Mouse (Mus musculus) small intestine, adult 2 months (tissue): ENCODE data around the gene Usp16. TPM values are rescaled to one million over a fixed set of nuclear protein-coding genes. Genes with fewer than 3 reads are reported as not detected.
A peak's percentile ranks its signal among the peaks of the same experiment; 100 is the strongest.

Experiments
- H3K27ac ChIP-seq: fragments of 200-500 bp; 2 replicates; pipeline ENCODE4 v1.5.1; 2012; ENCODE audit warnings: low read depth, low read length, control low read depth, inconsistent platforms; ENCODE audit not compliant: insufficient read depth
- H3K27me3 ChIP-seq: fragments of 200-500 bp; 2 replicates; pipeline ENCODE4 v1.6.1; 2012; ENCODE audit warnings: mild to moderate bottlenecking, moderate library complexity, low read length, inconsistent platforms; ENCODE audit not compliant: control insufficient read depth, insufficient read depth
- H3K36me3 ChIP-seq: fragments of 200-500 bp; 2 replicates; pipeline ENCODE4 v1.6.1; 2012; ENCODE audit warnings: mild to moderate bottlenecking, low read length, control low read depth, inconsistent platforms; ENCODE audit not compliant: control insufficient read depth, insufficient read depth
- H3K4me1 ChIP-seq: fragments of 200-500 bp; 2 replicates; pipeline ENCODE4 v1.6.1; 2012; ENCODE audit warnings: low read length, inconsistent platforms, mixed read lengths; ENCODE audit not compliant: control insufficient read depth, insufficient read depth, insufficient read length
- H3K4me3 ChIP-seq: fragments of 200-500 bp; 2 replicates; pipeline ENCODE4 v1.5.1; 2012; ENCODE audit warnings: low read depth, mild to moderate bottlenecking, control low read depth, inconsistent platforms, low read length, moderate library complexity
- CTCF ChIP-seq: fragments of 200-500 bp; IDR thresholded peaks from 2 replicates; pipeline ENCODE4 v1.5.1; 2012; ENCODE audit warnings: low read depth, mild to moderate bottlenecking, control low read depth, inconsistent platforms, low read length, moderate library complexity, mixed read lengths; ENCODE audit not compliant: insufficient replicate concordance, insufficient read length; ENCODE audit errors: extremely low read depth
- POLR2A ChIP-seq: fragments of 200-500 bp; IDR thresholded peaks from 2 replicates; pipeline ENCODE4 v1.6.1; 2012; ENCODE audit warnings: low read depth, mild to moderate bottlenecking, control low read depth, inconsistent platforms, low read length, moderate library complexity
- WGBS: fragments of 180-500 bp; shearing (Covaris S2); methylation state at CpG from one replicate; pipeline ENCODE4 v1.1.7; 2018; 5-methylcytosine and 5-hydroxymethylcytosine counted together
- polyA plus RNA-seq: library from polyadenylated mRNA; depleted of rRNA; stranded (reverse); fragments of >200 nt; gene quantifications from 2 replicates; pipeline ENCODE4 v1.2.3, GENCODE M21; 2012

The Usp16 gene
- polyA plus RNA-seq, 1 experiment, result 10.0 TPM

DNA sequence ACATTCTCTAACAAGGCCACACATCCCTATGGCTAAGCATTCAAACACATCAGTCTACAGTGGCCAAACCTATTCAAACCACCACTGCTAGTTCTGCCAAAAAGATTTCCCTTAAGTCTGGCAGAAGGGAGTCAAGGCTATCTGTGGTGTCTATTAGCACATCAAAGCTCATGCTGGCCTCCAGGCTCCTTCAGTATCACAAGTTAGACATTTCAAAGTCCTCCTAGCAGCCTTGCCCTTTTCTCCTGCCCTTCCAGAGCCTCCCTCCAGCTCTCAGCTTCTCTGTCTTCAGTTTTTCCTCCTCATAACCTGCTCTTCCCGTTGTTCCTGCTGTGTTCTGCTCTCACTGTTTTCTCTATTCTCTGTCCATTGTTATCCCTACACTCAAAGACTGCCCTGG is 10.4 kb upstream of the Usp16 start:
- WGBS, result 56% methylated on average over 1 of the region's 1 CpGs
- H3K4me1 ChIP-seq, result peaks cover 20% of the 10 kb centered on the region
- no peak for TF ChIP-seq CTCF
- no peak for TF ChIP-seq POLR2A
- H3K27me3 ChIP-seq, result no peaks in the 10 kb centered on the region
- peak overlapping the region; percentile 40 for H3K27ac ChIP-seq
- no peak overlapping the region for H3K4me3 ChIP-seq
- no peaks in the 10 kb centered on the region for H3K36me3 ChIP-seq

DNA sequence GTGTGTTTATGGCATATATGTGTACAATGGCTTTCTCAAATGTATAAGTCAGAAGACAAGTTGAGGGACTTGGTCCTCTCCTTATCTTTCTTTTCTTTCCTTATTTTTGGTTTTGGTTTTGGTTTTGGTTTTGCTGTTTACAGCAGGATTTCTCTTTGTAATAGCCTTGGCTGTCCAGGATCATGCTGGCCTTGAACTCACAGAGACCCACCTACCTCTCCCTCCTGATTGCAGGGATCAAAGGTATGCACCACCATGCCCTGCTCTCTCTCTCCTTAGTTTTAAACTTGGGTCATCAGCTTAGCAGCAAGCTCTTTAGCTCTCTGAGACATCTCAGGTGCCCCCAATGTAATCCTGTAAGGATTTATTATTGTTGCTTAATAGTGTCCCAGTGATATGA is 9.4 kb upstream of the Usp16 start:
- Histone ChIP-seq H3K36me3 (no peaks in the 10 kb centered on the region), H3K4me3 (no peak overlapping the region), H3K27me3 (no peaks in the 10 kb centered on the region), H3K27ac (peak overlapping the region; percentile 72), H3K4me1 (peaks cover 20% of the 10 kb centered on the region)
- TF ChIP-seq CTCF (no peak), POLR2A (no peak)

- Histone ChIP-seq H3K27me3 (no peaks in the 10 kb centered on the region), H3K4me3 (no peak overlapping the region), H3K4me1 (peaks cover 20% of the 10 kb centered on the region), H3K36me3 (no peaks in the 10 kb centered on the region), H3K27ac (peak overlapping the region; percentile 72)
- TF ChIP-seq POLR2A (no peak), CTCF (no peak)
- WGBS, result 48% methylated on average over 3 of the region's 3 CpGs
Measured at GRCm38 (mm10) chr16:87445528-87445927, 9.0 kb upstream of the Usp16 start.

DNA sequence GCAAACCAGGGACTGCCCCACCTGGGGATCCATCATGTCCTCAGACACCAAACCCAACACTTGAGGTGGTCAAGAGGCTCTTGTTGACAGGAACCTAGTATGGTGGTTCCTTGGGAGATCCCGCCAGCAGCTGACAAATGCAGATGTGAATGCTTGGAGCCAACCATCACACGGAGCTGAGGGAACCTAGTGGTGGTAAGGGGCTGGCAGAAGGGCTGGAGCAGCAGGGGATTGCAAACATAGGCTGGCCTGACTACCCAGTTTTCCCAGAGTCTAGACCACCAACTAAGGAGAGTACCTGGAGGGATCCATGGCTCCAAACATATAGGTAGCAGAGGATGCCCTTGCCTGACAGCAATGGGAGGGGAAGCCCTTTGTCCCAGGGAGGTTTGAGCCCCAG is 1.3 kb upstream of the Usp16 start:
- peaks cover 3% of the 10 kb centered on the region; the same call in 1 of the 2 replicates for H3K4me1 ChIP-seq
- no peak for TF ChIP-seq POLR2A
- TF ChIP-seq CTCF, result no peak
- WGBS, result 96% methylated on average over 2 of the region's 2 CpGs
- H3K36me3 ChIP-seq, result no peaks in the 10 kb centered on the region
- H3K27me3 ChIP-seq, result no peaks in the 10 kb centered on the region
- H3K27ac ChIP-seq, result no peak overlapping the region
- no peak overlapping the region for H3K4me3 ChIP-seq

DNA sequence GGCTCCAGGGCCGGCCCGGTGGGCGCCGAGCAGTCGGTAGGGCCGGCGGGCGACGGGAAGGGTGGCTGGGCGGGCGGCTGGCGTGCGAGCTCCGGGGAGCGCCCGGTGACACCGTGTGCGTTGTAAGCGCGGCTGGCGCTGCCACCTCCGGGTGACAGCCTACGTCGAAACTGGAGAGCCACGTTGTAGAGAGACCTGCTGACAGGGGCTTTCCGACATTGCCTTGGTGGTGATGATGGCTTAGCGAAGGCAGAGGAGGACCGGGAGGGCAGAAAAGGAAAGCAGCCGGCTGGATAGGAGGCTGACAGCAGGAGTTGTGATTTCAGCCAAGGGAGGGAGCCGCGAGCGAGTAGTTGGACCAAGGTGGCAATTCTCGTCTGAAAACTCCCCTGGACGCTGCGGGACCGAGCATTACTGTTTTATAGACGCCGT is 693 bp downstream of the Usp16 start:
- Histone ChIP-seq H3K4me1 (peaks cover 3% of the 10 kb centered on the region; the same call in 1 of the 2 replicates), H3K36me3 (peaks cover 9% of the 10 kb centered on the region; the same call in 1 of the 2 replicates), H3K4me3 (peak overlapping the region; percentile 96), H3K27me3 (no peaks in the 10 kb centered on the region), H3K27ac (peak overlapping the region; percentile 44)
- under 1% methylated on average over 38 of the region's 38 CpGs for WGBS
- TF ChIP-seq POLR2A (no peak; the same call in 1 of the 2 replicates), CTCF (no peak)

DNA sequence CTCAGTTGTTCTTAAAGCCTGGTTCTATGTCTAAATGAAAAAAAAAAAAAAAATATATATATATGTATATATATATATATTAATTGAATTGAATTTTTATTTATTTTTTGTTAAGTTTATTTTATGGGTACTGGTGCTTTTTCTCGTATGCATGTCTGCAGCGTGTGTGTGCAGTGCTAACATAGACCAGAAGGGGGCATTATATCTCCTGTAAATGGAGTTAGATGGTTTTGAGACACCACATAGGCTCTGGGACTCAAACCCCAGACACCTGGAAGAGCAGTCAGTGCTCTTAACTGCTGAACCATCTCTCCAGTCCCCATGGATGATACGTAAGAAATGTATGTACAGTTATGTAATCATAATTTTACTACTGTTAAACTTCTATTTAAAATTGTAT is 4.2 kb downstream of the Usp16 start:
- 97% methylated on average over 3 of the region's 3 CpGs for WGBS
- Histone ChIP-seq H3K36me3 (peaks cover 30% of the 10 kb centered on the region), H3K4me3 (no peak overlapping the region), H3K4me1 (peaks cover 3% of the 10 kb centered on the region; the same call in 1 of the 2 replicates), H3K27me3 (no peaks in the 10 kb centered on the region), H3K27ac (no peak overlapping the region)
- TF ChIP-seq POLR2A (no peak), CTCF (no peak)

GRCm38 (mm10) chr16:87470579-87470978 is 16.1 kb downstream of the Usp16 start:
- no peak overlapping the region for H3K4me3 ChIP-seq
- WGBS, result 88% methylated on average over 4 of the region's 4 CpGs
- no peaks in the 10 kb centered on the region for H3K27me3 ChIP-seq
- TF ChIP-seq POLR2A, result no peak
- no peak for TF ChIP-seq CTCF
- peaks cover 51% of the 10 kb centered on the region for H3K36me3 ChIP-seq
- no peak overlapping the region for H3K27ac ChIP-seq
- no peaks in the 10 kb centered on the region for H3K4me1 ChIP-seq
